Mouse (Mus musculus) heart, adult 2 months (tissue): Measurements from ENCODE around the gene Trmt10b.

Source experiments
- CTCF ChIP-seq: fragments of 200-600 bp; IDR thresholded peaks from 2 replicates; pipeline ENCODE4 v1.8.1; 2022; ENCODE audit warnings: antibody characterized with exemption, mild to moderate bottlenecking, moderate library complexity
- EP300 ChIP-seq: fragments of 200-500 bp; IDR thresholded peaks from 2 replicates; pipeline ENCODE4 v1.6.1; 2011; ENCODE audit warnings: low read depth, low read length, control low read depth; ENCODE audit not compliant: insufficient read depth
- POLR2A ChIP-seq: fragments of 200-500 bp; IDR thresholded peaks from 2 replicates; pipeline ENCODE4 v1.6.1; 2011; ENCODE audit warnings: mild to moderate bottlenecking, low read depth, low read length, control low read depth; ENCODE audit not compliant: insufficient read depth

DNA sequence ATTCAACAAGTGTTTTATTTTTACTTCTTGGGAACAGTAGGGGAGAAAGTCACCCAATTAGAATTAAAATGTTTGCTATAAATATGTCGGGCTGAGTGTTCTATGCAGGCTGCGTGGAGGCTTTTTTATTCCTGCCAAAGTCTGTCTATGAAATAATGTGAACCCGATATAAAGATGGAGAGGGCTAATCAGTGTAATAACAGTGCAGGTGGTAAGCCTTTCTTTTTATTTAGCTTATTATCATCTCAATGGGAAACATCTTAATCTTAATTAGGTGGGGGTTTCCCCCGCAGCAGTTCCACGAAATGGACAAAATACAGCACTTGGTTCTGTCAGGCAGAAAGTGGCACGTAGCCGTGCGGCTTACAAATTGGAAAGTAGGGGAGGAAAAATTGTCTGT, 45.7 kb upstream of the Trmt10b start:
- TF ChIP-seq POLR2A: no peak
- no peak for TF ChIP-seq CTCF
- TF ChIP-seq EP300: no peak
